Mouse (Mus musculus) retina, embryonic 14.5 days (tissue): ENCODE results near the gene Dnajb8.

Experiments
- DNase-seq: peaks from one replicate; pipeline ENCODE4 v3.0.0-alpha.2; 2015; ENCODE audit warnings: low spot score

The Dnajb8 gene

DNA sequence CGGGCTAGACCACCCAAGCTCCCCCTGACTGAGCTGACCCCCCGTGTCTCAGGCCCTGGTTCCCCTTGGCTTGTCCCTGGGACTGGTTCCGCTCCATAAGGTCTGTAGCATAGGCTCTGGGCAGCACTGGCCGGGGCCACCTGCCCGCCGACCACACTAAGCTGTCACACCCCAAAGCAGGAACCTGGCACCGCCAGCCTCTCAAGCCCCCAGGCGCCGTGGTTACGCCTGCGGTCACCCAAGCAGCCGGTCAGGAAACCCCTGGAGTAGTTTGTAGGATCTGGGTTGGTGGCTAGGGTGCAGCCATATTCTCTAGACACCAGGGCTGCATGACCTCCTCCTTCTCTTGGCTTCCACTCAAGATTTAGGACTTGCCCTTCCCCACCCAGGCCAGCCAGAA, 7.2 kb downstream of the Dnajb8 start:
- DNase-seq: no peak

DNA sequence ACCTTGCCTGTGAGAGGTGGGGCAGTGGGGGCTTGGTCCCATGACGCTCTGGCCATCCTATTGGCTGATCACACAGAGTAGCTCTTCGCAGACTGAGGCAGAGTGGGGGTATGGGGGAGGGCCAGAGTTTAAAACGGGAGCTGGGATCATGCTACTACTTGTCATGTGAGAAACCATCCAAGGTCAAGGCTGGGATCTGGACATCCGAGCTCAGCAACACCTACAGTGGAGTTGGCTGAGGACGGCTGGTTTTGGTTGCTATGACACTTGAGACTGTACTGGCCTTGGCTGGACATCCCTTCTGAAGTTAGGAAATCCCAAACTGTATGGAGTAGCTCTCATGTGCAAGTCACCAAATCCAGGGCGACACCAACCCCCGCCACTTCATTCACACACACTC, 9.8 kb downstream of the Dnajb8 start:
- DNase-seq: no peak

DNA sequence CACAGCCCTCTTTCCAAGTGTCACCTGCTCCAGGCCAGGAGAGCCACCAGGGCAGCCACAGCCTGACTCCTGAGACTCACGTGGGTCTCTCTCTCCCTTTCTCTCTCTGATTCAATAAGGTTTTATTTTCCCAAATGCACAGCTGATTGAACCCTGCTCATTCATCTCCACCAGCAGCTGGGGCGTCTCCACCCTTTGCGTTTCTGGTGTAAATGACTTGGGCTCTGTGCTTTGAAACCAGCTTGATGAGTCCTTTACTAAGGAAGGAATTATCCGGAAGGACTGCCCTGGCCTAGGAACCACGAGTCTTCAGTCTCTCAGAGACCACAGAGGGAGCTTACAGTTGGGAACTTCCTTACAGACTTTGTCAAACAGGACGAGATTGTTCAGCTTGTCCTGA, 10.2 kb downstream of the Dnajb8 start:
- DNase-seq: no peak

DNA sequence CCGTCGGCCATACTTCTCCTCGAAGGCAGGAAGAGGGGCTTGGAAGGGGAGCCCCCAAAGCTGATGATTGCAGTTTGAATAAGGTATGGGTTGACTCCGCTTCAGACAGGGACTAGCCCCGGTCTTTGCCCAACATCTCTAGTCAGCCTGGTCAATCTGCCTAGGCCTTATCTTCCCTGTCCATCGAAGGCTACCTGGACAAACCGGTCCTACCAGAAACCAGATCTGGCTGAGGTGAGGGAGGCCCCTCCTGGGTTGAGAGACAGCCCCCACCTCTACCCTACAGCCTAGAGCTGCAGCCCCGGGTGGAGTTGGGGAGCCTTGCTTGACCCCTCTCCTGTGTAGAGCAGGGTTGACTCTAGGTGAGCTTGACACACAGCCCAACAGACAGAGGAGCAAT, 11.9 kb downstream of the Dnajb8 start:
- no peak for DNase-seq

DNA sequence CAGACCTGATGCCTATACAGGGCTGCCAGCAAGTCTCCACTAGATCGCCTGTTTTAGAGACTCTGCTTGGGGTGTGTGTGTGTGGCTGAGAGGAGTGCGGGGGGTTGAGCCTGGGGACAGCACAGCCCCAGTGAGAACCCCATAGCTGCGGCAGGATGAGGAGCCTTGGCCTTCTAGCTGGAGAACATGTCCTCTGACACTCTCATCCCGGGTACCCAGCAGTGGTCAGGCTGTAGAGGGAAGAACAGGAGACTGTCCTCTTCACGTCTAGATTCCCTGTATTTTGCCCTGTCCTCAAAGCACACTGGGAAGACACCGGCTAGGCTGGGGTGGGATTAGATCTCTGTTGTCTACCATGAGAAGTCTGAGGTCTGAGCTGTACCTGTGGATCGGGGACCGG, 13.4 kb downstream of the Dnajb8 start:
- no peak for DNase-seq

DNA sequence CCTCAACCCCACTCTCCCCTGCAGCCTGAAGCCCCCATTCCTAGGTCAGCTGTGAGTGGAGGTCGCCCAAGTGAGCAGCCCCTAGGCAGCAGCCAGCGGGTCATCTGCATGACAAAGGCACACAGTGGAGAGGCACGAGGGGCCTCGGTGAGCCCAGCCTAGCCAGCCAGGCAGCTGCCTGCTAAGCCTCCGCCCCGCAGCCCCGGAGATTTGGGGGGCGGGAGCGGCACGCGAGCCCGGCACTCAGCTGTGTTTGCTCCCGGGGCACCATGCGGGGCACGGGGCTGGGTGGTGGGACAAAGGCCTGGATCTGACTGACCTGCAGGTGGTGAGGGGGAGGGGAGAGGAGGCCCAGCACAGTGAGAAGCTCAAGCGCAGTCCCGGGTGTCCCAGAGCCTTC, 13.9 kb downstream of the Dnajb8 start:
- peak; percentile 62 for DNase-seq

DNA sequence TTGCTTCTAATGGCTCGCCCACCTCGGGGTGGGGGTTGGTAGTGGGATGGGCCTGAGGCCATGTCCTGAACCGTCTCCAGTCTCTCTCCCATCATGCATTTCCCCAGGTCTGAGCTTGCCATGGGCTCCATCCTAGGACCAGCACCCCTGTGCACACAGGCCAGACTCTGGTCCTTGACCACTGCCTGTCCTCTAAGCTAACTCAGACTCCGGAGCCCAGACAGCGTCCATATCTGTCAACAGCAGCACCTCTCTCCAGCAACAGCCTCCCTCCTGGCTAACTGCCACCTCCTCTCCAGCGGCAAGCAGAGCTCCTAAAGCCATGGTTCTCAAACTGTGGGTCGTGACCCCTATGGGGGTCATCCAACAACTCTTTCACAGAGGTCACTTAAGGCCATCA, 14.4 kb downstream of the Dnajb8 start:
- no peak for DNase-seq

DNA sequence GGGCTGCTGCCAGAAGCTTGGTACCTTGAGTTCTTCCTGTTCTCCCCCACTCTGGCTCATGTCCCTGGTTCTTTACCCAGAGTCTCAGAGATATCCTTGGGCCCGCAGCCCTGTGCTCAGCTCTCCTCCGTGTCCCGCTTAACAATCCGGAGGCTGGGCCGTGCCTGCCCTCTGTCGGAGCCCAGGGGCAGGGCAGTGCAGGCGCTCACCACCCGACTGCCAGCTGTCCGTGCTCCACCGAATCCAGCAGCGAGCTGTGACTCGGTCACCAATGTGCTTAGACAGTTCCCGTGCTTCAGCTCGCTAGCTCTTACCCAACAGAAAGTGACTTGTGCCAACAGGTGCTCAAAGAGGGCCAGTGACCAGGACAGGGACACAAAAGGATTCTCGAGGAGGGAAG, 20.5 kb downstream of the Dnajb8 start:
- DNase-seq: peak; percentile 81

DNA sequence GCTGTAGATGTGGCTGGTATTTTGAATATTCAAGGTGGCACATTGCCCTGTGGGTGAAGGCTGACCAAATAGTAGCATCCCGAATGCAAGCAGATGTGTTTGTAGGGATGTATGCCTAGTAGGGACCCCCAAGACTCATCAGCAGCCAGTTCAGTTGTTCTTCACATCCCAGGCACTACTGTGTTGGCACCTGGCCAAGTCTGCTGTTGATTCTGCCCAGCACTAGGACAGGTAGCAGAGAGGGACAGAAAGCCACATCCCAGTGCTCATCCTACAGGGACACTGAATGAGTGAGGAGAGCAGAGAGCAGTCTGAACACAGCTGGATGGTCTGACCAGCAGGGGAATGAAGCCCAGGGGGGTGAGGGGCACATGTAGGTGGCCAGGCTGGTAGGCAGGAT, 27.2 kb downstream of the Dnajb8 start:
- no peak for DNase-seq

DNA sequence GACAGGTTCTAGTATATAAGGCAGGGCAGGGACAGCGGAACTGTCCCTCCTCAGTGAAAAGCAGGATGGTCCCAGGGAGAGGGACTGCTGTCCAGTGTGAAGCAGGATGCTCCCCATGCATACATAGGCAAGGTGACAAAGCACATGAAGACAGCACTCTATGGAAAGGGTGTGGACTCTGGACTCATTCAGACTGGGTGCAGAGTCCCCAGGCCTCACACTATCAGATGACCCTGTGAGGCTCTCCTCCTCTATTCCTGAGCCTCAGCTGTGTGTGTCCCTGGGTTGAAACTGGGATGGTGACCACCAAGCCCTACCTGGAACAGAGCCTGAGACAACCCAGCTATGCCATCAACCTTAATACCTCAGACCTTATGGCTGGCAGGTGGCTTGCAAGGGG, 29.3 kb downstream of the Dnajb8 start:
- DNase-seq: no peak

DNA sequence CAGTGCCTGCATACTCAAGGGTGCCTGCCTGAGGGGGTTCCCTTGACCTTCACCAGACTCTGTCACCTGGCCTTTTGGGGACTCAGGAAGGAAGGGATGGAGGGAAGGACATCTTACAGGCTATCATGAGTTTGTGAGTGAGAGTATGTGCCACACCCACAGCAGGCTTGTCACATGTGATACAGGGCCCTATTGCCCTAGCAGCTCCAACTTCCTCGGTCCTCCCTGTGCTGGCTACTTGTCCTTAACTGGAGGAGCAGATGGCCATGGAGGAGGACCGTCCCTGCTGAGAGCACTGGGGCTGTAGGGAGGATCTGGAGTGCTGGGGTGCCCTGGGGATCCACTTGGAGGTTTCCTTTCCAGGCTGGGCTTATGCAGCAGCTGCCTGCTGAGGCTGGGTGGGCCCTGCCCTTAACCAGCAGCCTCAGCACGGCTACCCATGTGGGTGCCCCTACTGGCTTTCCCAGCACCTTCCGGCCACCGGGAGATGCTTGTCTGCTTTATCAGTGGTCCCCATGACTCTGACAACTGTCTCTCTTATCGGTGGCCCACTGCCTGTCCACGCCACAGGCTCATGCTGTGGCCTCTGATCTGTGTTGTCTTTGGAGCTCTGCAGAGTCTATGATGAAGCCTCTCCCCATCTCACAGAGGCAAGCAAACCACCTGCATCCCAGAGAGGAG, 29.9 kb downstream of the Dnajb8 start:
- DNase-seq: no peak

DNA sequence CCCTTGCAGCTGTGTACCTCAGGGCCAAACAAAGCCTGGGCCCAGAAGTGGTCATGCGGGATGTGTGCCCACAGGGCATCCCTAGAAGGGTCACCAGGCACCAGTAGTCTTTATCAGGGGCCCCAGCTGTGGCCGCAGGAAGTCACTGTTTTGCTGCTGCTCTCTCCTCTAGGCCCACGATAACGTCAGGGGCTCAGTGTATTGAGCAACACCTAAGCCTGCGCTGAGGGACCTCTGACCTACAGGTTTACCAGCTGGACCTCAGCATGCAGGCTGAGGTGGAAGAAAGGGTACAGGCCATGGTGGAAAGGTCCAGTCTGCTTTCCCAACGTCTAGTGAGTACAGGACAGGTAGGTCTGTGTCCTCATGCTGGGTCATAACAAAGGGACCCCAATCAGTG, 32.0 kb downstream of the Dnajb8 start:
- DNase-seq: no peak

DNA sequence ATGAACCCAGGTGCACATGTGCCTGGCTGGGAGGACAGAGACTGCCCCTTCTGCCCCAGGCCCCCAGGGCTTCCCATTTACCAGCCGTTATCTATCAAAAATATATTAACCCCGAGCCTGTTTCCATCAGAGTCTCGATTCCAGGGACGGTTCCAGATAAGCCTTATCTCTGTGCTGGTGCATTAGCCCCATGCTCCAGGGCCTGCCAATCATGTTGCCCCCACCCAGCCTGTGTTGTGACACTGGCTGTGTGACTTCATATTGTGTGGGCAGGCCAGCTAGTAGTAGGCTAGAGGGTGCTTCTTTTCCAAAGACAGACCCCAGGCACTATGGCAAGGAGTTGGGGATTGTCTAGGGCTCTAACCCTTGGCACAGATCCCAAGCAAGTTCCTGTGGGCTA, 33.4 kb downstream of the Dnajb8 start:
- no peak for DNase-seq

DNA sequence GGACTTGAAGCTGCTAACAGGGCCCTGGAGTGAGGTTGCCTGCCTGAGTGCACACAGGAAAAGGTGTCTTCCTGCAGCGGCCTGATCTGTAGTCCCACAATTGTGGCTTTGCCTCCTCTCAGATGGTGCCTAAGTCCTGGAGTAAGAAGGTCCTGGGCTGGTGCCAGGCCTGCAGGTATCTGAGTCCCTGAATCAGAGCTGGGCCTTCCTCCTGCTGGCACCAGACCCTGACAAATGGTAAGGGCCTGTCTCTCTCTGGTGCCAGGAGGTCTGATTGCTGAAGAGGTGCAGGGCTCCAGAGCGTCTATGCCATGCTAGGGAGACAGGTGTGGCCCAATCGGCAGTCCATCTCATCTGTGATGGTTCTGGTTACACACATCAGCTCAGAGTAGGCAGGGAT, 37.6 kb downstream of the Dnajb8 start:
- DNase-seq: no peak

DNA sequence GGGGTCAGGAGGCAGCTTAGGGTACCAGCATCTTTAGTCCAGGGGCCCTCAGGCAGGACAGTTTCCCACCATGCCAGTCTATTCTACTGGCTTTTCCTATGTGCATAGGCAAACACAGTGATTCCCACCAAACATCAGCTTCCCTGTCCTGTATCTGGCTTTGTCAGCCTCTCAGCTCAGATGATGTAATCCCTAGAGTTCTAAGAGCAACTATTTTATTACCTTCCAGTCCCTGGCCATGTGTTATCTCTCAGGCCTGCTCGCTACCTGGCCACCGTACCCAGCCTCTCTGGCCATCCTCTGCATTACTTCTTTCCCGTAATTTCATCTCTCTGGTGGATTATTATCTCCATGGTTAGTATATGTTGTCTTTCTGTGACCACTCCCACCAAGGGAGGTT, 38.6 kb downstream of the Dnajb8 start:
- no peak for DNase-seq

DNA sequence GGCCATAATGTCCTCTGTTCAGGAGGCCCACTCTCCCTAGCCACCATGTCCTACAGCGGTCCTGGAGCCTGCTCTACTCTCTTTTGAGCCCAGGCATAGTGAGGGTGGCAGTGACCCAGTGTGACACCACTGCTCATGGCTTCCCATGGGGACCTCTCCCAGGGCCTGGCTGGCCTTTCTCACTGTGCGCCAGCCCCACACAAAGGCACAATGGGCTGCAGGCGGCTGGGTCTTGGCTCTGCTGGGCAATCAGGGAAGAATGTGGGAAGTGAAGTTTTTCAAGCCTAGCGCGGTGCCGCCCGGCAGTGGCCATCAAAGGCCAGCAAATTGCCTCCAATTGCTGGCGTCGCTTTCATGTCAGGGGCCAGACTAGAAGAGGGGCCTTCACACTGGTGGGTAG, 40.1 kb downstream of the Dnajb8 start:
- DNase-seq: peak; percentile 26

DNA sequence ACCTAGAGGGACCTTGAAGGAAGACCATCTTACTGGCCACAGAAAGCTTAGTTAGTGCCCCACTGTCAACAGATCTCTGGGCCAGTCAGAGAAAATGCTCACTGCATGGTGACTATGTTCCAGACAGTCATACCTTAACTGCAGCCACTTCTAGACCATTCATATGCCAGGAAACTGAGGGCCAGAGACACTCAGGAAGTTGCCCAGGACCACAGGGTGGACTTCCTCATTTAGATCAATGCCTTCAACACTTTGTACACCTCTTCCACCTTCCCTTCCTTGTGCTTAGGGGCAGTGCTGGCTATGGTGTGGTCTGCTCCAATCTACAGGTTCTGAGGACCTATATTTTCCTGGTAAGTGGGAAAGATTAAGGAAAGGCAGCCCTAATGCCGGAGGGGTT, 43.3 kb downstream of the Dnajb8 start:
- no peak for DNase-seq

DNA sequence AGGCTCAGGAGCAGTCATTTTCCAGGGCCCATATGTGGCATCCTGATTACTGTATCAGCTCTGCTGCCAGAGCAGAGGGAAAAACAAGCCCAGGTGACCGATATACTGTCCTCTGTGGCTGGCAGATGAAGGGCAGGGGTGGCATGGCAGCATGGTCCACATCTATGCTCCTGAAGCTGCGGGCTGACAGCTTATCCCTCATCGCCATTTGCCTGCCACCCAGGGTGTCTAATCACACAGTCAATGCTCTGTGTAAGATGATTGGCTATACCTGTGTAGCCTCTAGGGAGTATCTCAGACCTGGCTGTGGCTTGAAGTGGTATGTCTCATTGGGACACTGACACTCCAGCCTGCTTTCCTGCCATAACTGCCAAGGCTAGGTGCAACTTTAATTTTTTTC, 44.0 kb downstream of the Dnajb8 start:
- no peak for DNase-seq

DNA sequence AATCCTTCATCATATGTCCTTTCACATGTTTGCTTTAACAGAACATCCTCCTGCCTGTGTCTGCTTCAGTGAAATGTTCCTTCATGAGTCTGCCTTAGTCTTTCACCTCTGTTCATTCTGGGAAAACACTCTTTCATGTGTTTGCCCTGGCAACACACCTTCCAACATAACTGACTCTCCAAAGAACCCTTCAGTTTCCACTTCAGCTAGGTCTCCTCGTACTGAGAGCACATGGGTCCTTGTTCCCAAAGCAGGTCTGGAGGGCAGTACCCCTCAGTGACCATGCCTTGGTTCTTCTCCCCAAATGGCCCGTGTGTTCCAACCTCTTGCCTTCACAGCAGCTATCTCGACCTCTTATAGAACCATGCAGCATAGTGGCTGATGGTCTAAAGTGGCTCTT, 45.0 kb downstream of the Dnajb8 start:
- no peak for DNase-seq

DNA sequence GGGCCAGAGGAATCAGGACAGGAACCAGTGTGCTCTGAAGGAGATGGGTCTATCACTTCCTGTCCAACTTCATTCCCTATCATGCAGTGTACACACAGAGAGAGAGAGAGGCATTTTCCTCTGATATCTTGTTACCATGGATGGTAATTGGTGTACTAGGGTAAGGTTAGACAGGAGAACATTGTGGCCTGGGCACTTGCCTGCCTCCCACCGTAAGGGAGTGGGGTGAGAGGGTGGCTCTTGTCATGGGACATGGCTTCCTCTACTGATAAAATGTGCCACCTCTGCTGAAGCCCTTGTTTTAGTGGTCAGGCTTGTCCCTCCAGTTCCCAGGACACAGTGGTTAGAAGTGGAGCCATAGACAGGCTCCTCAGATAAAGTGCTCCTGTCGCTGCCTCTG, 45.9 kb downstream of the Dnajb8 start:
- DNase-seq: no peak

DNA sequence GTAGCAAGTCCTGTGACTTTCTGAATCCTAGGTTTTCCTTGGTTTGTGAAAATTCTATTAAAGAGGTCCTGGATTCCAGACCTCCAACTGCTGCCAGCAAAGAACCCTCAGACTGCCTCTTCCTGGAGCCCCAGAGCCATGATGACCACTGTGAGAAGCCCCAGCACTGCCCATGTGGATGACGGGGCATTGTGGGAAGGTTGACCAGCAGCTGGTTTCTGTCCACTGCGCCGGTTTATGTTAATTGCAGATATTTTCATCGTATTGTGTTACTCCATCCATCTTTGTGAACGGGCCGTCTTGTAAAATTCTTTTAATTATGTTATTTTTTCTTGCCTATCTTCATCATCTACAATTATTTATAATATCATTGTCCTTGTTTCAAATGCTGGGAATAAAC, 52.6 kb downstream of the Dnajb8 start:
- no peak for DNase-seq

DNA sequence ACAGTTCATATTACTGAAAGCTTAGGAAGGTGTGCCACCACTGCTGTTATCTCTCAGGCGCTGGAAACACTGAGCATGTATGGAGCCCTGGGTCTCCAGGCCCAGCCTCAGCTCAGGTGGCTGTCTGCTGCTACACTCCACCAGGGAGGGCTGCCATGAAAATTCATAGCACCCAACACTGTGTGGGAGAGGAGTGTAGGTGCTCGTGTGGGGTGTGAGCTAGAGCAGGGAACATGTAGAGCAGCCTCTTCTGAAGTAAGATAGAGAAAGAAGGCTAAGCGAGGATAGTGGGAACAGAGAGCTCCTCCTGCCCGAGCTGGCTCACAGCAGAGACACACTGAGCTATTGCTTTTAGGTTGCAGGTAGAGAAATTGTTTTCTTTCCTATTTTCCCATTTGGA, 54.2 kb downstream of the Dnajb8 start:
- no peak for DNase-seq

DNA sequence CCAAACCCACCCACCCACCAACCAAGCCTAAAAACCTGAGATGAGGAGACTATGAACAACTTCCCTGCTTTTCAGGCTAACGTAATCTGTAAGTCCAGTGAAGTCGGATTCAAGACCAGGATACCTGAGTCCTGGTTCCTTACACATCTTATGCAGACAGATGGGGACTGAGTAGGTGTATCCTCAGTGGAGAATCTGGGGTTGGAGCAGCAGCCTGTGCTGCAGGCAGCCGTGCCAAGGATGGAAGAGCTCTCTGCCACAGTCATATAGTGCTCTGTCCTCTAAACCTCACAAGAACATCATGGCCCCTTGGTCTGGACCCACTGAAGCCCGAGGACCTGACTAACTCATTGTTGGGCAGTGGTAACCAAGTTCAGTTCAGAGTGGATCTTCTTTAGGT, 55.2 kb downstream of the Dnajb8 start:
- DNase-seq: no peak

DNA sequence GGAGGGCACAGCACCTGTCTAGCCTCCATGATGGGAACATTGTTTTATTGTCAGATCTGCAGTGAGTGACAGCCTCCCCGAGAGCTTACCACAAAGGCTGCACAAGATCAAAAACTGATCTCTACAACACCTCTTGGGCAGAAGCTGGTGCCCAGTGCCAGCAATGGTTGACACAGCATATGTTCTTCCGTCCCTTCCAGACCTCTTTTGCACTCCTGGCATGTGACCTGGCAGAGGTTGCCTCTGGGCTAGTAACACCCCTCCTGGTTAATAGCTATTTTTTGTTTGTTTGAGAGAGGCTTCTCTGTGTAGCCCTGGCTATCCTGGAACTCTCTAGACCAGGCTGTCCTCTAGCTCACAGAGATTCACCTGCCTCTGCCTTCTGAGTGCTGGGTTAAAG, 56.1 kb downstream of the Dnajb8 start:
- no peak for DNase-seq
